Mouse (Mus musculus) colon, adult 2 months (tissue): Measurements from ENCODE around the gene Eif3b. TPM values are rescaled to one million over a fixed set of nuclear protein-coding genes. Genes with fewer than 3 reads are reported as not detected.

ENCODE experiments used
- polyA plus RNA-seq: library from polyadenylated mRNA; depleted of rRNA; stranded (reverse); fragments of >200 nt; gene quantifications from 2 replicates; pipeline ENCODE4 v1.2.3, GENCODE M21; 2012; rRNA removed

The Eif3b gene
- 79.6 and 88.9 TPM in 2 replicates for polyA plus RNA-seq

GRCm38 (mm10) chr5:140418489-140419441 lies at the start of gene Eif3b:
Gene Eif3b, plus strand, starts transcription at chr5:140419328.

GRCm38 (mm10) chr5:140388588-140389576 lies 30.2 kb upstream of the Eif3b start, which contains the start of gene Snx8:
Gene Snx8, minus strand, starts transcription at chr5:140389262.

GRCm38 (mm10) chr5:140445345-140445744 lies 26.2 kb downstream of the Eif3b start, which contains the start of gene Gm4869:
Gene Gm4869, plus strand, starts transcription at chr5:140445645.

Other genes starting within 250 kb of the Eif3b start
- gene Mad1l1, start 97.8 kb upstream of the Eif3b start, polyA plus RNA-seq: 16.9 and 17.6 TPM in 2 replicates
- 10.6 and 11.4 TPM in 2 replicates for gene Nudt1, start 97.7 kb upstream of the Eif3b start, polyA plus RNA-seq
- 5.8 and 6.2 TPM in 2 replicates for gene Mrm2, start 87.4 kb upstream of the Eif3b start, polyA plus RNA-seq
- 9.1 TPM in 2 replicates for gene Snx8, start 30.1 kb upstream of the Eif3b start, polyA plus RNA-seq
- gene Gm4869, start 26.3 kb downstream of the Eif3b start, polyA plus RNA-seq: not detected in 2 replicates
- gene Chst12, start 86.2 kb downstream of the Eif3b start, polyA plus RNA-seq: 27.0 and 27.4 TPM in 2 replicates
- gene Grifin, start 145.7 kb downstream of the Eif3b start, polyA plus RNA-seq: not detected in 2 replicates
- 66.8 and 83.1 TPM in 2 replicates for gene Lfng, start 188.0 kb downstream of the Eif3b start, polyA plus RNA-seq
- gene Ttyh3, start 229.7 kb downstream of the Eif3b start, polyA plus RNA-seq: 55.3 and 55.5 TPM in 2 replicates